Mouse (Mus musculus): ENCODE measurements around the gene Cbx3.
"Not testable (repeated sequence)": the region's sequence is repeated elsewhere in the genome, so short reads cannot be mapped to it uniquely, and the experiment has no call there.

The Cbx3 gene

DNA sequence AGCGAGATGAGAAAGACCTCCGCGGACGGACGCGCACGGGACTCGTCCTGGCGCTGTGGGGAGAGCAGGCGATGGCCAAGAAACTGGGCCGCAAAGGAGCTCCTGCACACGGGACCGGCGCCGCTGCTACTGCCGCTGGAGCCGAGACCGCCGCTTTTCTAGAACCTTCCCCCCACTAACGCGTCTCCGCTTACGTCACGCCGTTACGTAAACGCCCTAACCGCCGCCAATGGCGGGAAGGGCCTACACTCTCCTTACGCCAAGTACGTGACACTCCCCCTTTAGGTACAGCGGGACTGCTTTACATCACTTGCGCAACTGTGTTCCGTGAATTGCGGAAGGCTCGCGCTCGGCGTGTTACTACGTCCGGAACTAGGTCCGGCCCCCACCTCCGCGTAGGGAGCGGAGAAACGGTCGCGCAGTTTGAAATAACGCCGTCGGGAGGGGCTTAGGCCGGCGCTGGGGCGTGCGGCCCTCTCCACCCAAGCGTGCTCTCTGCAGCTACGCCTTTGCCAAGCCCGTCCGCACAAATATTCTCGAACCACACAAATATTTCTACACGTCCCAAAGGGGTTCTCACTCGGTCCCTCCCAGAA is 347 bp upstream of the Cbx3 start, which contains the start of gene Hnrnpa2b1:
Hnrnpa2b1 (minus strand) TSS at position 180 of the 596 bp plus-strand sequence.
- peak; percentile 100 for DNase-seq (ENCODE audit: low read depth, low spot score)

DNA sequence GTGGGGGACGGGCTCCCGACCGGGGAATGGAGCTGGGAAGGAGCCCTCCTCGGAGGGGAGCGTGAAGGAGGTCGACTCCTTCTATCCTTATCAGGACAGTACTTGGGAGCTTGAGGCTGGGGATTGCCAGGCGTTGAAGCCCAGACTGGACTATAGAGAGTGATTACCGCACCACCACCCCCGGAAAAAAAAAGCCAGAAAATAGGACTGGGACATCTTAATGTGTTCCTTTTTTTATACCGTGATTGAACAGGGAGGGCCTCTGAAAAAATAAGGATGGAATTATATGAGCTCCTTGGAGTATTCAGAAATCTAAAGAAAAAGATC is 982 bp downstream of the Cbx3 start:
- DNase-seq (ENCODE audit: low read depth, low spot score), result no peak

DNA sequence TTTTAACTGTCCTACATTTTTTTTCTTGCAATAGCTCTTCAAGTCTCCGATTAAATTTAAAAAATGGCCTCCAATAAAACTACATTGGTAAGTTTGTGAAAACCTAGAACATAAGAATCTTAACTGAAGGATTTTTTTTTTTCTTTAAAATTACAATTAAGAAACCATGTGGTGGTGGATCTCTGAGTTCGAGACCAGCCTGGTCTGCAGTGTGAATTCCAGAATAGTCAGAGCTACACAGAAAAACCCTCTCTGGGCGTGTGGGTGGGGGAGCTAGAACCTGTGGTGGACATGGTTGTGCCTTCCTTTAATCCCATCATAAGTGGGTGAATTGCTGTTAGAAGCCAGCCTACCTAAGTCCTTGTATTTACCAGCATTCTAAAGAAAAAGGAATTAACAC is 1.6 kb downstream of the Cbx3 start:
- no peak for DNase-seq (ENCODE audit: low read depth, low spot score)

DNA sequence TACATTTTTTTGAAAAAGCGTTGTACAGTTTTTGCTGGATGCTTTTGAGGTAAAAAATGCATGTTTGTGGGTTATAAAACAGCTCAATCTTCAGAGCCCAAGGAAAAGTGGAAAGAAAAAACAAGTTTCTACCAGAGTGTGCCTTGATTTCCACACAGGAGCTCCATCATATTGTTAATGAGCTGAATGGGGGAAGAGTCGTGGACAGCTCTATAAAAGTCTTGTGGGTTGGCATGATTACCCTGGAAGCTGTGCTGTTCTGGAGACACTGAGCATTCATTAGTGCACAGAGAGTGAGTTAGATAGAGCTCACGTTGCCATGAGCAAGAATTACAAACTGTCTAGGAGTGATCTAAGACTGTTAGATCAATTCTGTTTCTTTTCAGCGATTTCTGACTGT is 2.1 kb downstream of the Cbx3 start:
- DNase-seq (ENCODE audit: low read depth, low spot score), result no peak

DNA sequence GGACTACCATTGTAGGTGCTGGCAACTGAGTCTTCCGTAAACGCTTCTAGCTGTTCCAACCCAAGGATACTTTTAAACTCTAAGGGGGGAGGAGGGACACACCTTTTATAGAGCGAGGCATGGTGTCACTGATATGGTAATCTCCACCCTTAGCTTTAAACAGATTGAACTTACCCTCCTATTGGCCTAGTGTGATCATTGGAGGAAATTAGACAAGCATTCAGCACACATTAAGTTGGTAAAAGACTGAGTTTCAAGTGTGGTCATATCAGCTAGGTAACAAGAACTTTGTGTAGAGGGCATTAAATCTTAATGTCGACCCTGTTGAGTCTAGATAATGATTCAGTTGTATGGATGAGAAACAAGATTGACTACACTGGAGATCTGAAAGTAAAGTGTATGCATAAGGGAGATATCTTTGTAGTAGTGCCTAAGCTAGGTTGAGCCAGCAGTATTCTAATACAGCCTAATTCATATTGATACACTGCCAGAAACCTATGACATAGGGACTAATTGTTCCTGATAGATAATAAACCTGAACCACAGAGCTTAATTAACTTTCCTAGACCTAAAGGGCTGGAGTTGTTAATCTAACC is 9.1 kb downstream of the Cbx3 start:
- no peak for DNase-seq (ENCODE audit: low read depth, low spot score)

DNA sequence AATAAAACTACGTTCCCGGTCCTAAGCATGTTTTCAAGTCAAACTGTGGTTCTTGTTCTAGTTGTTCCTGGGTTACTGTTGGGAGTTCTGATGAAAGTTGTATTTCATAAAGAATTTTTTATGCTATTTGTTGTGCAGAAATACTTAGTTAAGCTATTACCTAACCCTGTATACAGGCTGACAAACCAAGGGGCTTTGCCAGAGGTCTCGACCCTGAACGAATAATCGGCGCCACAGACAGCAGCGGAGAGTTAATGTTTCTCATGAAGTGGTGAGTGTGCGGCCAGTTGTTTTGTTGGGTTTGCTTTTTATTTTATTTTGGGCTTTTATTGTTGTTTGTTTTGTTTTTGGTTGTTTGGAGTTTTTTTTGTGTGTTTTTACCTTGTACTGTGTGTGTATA is 11.4 kb downstream of the Cbx3 start:
- DNase-seq (ENCODE audit: low read depth, low spot score), result no peak

DNA sequence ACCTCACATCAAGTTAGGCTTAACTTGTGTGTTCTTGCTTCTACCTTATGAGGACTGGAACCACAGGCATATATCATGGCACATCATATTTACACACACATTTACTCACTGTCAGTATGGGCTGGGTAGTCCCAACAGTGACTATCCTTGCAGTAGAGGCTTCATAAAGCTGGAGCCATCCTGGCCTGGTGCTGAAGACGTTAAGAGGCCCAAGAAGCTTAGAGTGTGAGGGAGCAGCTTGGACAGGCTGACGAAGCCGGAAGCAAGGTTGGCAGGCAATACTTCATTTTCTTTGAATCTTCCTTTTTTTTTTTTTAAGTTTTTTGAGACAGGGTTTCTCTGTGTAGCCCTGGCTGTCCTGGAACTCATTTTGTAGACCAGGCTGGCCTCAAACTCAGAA is 13.7 kb downstream of the Cbx3 start:
- DNase-seq (ENCODE audit: low read depth, low spot score), result no peak

DNA sequence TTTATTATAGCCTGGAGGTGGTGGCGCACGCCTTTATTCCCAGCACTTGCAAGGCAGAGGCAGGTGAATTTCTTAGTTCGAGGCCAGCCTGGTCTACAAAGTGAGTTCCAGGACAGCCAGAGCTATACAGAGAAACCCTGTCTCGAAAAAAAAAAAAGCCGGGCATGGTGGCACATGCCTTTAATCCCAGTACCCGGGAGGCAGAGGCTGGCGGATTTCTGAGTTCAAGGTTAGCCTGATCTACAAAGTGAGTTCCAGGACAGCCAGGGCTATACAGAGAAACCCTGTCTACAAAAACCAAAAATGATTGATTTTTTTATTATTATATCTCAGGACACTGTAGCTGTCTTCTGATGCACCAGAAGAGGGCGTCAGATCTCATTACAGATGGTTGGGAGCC is 14.4 kb downstream of the Cbx3 start:
- DNase-seq (ENCODE audit: low read depth, low spot score), result not testable (repeated sequence)

DNA sequence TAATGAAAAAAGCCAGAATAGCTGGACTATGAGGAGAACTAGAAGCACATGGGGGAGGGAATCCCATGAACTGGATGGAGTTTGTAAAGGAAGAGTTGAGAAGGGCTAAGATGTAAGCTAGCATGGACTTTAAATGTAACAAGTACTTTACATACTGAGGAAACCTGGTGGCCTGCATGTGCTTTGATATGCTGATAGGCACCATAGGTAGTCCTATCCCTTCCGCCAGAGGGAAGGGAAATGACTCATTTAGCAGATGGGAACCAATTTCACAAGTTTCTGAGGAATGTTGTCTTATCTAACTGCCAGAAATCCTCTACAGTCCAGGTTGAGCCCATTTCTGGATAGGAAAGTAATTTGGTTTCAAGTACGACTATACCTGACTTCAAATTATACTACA is 15.5 kb downstream of the Cbx3 start:
- no peak for DNase-seq (ENCODE audit: low read depth, low spot score)

DNA sequence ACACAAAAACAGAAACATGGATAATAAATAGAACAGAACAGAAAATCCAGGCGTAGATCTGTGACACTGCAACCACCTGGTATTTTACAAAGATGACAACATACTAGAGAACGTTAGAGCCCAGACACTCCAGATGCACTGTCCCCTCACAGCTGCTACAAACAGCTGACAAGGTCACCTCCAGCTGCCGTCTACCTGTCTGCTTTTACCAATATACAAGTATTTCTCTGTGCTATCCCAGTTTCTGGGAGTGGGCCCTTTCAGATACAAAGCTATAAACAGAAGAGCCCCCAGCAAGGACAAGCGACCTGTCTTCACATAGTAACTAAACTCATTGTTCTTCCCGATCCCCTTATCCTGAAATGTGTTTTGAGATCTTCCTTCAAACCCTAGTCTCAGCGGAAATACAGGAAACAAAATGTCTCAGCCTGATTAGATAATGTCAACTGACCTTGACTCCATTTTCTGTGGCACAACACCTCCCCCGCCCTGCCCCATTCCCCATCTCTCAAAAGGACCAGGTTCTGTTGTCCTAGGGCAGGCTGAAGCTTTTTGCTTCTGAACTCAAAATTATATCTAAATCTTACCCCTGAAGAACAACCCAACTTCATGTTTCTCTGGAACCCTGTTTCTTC is 16.0 kb downstream of the Cbx3 start:
- DNase-seq (ENCODE audit: low read depth, low spot score), result no peak

DNA sequence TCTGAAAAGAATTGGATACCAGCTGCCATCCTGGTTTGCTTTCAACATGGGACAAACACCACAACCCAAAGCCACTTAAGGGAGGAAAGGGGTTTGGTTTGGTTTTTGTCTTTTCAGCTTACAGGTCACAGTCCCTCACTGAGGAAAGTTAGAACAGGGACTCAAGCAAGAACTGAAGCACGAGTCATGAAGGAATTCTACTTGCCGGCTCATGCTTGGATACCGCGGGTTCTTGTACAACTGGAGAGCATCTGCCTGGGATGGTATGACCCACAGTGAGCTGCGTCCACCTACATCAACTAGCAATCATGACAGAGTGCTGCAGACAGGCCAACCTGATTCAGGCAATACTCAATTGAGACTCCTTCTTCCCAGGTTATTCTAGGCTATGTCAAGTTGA is 16.6 kb downstream of the Cbx3 start:
- DNase-seq (ENCODE audit: low read depth, low spot score), result no peak

DNA sequence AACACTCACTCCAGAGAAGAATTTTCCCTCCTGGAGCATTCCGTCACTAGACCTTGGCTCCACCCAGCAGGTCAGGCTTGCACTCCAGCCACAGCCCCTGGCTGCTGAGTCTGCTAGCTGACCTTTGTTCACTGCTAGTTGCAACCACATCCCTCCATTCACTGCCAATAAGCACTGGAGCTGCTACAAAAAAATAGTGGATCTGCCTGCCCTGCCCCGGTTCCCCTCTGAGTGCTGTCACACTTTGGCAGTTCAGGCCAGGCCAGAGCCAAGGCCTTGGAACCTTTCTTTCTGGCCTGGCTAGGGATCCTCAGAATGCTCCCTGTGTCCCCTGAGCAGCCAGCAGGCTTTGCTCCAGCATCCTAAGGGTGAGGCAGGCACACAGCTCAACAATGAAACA is 19.6 kb downstream of the Cbx3 start:
- no peak for DNase-seq (ENCODE audit: low read depth, low spot score)

DNA sequence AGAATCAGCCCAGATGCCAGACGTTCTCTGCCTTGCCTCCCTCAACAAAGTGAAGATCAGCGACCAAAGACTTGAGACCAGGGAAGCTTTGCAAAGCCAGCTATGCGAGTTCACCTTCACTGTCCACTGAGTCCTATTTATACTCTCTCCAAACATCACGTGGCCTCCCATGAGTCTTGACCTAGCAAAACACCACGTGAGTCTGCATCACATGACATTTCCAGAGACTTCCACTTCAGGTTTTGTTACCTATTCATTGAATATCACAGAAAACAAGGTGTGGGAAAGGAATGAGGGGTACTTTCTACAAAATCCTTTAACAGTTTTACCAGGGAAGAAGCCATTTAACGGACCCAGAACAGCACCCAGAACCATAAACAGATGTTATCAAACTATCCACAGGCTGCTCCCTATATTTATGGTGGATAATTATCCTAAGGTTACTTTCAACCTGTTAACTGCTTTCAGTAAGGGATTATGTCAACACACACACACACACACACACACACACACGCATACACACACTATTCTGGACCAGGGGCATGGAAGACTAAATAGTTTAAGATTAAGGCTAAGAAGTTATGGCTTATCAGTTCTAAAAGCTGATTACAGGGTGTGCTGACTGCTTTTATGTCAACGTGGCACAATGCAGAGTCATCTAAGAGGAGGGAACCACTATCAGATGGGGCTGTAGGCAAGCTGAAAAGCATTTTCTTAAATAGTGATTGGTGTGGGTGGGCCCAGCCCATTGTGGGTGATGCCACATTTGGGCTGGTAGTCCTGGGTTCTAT is 27.4 kb downstream of the Cbx3 start:
- DNase-seq (ENCODE audit: low read depth, low spot score), result peak; percentile 55

DNA sequence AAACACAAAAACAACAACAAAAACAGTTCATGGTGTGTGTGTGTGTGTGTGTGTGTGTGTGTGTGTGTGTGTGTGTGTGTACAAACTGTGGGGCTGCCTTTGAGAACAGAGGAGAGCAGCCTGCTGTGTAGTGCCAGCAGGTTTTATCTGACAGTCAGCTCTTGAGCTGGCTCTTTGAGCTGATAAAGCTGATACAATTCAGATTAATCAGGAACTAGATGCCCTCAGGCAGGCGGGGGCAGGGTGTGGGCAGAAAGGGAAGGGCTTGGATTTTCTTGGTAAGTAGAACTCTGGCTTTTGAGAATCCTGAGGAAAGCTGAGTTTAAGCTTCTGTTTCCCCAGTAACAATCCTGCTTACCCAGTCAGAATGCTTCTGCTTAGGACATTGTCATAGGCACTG is 35.5 kb downstream of the Cbx3 start:
- DNase-seq (ENCODE audit: low read depth, low spot score), result no peak

DNA sequence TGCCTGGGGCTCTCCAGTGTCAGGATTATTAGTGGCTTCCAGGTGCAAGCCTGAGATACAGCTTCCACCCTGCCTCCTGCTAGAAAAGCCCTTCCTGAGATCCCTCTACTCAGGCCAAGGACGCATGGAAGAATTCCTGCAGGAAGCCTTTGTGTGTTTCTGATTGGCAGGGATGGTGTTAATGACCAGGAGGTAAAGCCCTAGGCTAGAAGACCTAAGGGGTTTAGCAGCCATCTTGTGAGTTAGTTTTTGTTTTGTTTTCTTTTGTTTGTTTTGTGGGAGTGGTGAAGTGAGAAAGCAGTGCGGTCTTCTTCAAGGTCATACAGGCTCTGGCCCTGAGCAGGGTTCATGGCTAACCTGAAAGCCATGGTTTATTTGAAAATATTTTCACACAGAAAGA is 37.4 kb downstream of the Cbx3 start:
- no peak for DNase-seq (ENCODE audit: low read depth, low spot score)

DNA sequence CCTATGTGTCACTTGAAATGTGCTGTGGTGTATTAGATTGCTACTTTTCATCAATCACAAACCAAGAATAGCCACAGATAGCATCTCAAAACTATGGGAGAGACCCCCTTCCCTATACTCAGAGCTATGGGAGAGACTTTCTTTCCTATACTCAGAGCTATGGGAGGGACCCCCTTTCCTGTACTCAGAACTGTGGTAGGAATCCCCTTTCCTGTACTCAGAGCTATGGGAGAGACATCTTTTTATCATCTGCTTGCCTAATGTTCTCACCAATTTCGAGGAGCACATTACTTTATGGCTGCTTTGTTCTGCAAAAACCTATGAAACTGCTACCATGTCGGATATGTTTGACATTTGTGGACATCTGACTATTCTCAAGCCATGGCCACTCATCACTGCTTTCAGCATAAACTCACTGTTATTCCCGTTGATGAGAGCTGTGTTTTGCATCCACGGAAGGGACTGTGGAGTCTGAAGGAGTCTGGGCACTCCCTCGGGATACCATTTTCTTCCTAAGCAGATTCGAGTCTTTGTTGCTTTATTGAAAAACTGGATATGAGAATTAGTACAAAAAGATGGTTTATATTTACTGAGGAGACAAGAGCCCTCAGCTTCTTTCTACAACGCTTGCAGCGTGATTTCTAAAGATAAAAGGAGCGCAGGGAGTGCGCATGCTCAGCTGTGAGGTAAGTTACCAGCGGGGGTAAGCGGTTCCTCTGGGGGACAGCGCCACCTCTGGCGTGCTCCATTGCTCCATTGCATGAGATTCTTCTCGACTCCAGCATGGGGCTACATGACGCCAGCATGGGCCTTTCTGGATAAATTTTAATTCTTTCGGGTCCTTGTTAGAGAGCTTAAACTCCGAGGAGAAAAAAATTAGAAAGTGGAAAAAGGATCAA is 38.8 kb downstream of the Cbx3 start:
- DNase-seq (ENCODE audit: low read depth, low spot score), result peak; percentile 53

DNA sequence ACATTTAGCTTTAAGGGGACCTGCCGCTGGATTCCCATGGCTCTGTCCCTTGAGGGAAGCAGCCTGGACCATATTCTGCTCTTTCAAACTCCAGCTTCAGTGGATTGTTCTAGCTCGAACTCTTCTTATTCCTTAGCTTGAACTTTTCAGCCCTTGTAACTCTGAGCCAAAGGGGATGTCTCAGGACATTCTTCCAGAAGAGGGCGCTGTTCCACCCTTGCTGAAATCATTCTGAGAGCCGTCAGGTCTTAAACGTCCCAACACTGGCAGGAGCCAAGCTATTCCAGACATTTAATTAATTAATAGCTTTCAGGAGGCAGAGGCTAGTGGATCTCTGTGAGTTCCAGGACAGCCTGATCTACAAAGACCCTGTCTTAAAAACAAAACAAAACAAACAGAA is 39.9 kb downstream of the Cbx3 start:
- DNase-seq (ENCODE audit: low read depth, low spot score), result no peak

DNA sequence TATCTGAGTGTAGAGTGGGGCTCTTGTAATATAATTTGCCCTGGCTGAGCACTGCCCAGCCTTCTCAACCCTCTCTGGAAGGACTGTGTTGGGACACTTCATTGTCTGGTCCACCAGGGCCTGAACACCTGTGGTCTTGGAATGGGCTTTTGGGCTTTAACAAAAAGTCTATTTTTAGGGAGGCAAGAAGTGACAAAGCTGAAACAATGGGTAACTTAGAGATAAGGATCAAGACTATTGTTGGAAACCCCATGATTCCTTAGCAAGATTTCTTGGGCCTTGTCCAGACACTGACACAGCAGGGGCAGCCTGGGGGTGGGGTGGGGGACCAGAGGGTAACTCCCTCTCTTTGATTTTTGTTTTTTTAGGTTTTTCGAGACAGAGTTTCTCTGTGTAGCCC is 40.8 kb downstream of the Cbx3 start:
- no peak for DNase-seq (ENCODE audit: low read depth, low spot score)

DNA sequence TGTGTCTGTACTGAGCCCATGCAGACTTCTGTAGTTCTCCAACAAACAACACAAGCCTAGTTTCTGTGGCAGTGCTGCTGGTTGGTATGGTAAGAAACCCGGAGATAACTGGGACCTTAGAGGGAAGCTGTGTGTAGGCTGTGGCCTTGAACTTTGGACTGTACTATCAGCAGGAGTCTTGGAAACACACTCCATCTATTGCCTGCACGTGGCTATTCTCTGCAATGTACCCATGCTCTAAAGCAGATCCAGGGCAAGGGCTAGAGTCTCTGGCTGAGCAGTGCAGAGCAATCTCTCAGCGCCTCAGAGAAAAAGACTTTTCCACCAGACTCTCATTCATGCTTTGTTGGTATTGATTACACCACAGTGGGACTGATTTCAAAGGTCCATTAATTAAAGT is 43.6 kb downstream of the Cbx3 start:
- no peak for DNase-seq (ENCODE audit: low read depth, low spot score)

DNA sequence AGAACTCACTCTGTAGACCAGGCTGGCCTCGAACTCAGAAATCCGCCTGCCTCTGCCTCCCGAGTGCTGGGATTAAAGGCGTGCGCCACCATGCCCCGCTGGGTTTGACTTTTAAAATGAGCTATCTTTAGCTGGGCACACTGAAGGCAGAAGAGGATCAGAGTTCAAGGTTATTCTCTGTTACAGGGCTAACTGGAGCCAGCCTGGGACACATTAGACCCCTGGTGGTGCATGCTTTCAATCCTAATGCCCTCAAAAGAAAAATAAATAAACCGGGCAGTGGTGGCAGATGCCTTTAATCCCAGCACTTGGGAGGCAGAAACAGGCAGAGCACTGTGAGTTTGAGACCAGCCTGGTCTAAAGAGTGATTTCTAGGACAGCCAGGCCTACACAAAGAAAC is 44.7 kb downstream of the Cbx3 start:
- no peak for DNase-seq (ENCODE audit: low read depth, low spot score)

DNA sequence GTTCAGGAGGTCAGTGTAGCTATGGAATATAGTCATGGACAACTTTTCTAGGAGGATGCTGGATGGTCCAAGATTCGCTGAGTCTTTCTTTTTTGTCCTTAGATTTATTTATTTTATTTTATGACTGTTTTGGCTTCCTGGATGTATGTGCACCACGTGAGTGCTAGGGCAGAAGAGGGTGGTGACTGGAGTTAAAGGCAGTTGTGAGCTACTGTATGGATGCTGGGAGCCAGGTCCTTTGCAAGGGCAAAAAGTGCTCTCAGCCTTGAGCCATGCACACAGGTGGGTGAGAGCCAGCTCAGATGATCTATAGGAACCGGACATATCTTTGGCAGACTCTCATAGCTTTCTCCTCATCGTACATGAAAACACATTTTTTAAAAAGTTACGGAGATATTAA is 53.1 kb downstream of the Cbx3 start:
- DNase-seq (ENCODE audit: low read depth, low spot score), result no peak

DNA sequence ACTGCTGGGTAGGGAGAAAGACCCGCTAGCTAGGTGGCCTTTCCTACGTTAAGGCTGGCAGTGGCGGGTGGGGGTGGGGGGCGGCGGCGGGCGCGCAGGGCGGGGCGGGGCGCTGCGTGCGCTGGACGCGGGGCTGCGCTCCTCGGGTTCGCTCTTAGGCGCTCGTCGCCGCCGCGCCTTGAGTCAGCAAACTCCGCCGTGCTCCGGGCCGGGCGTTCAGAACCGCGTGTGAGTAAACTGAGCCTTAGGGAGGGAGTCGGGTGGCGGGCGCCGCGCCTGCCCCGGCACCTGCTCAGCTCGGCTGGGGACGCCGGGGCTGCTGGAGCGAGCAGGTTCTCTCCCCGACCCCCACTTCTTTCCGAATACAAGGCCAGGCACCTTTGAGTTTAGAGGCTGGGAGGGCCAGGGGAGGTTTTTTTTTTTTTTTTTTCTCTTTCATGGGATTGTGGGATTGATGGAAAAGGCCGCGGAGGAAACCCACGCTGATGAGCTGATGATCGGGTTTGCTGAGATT is 53.7 kb downstream of the Cbx3 start, which contains the start of gene Snx10:
Snx10 (plus strand) TSS at position 95 of the 514 bp plus-strand sequence.
- no peak for DNase-seq (ENCODE audit: low read depth, low spot score)
